Mouse (Mus musculus): Measurements from ENCODE around the gene Pdik1l.

- TF ChIP-seq ZMIZ1 (IDR thresholded peaks at IDR 0.05; ENCODE audit: low read depth, low read length) (no peak), GABPA (IDR thresholded peaks at IDR 0.05; ENCODE audit: insufficient replicate concordance, low read depth, low read length) (no peak)
These were observed 31.1 kb downstream of the Pdik1l start for GRCm38 (mm10) chr4:134256407-134257197.

Measured in CH12.LX (cell line).